Comparison of ENCODE assay signal across 18 mouse cellular contexts in the genomic region with DNA sequence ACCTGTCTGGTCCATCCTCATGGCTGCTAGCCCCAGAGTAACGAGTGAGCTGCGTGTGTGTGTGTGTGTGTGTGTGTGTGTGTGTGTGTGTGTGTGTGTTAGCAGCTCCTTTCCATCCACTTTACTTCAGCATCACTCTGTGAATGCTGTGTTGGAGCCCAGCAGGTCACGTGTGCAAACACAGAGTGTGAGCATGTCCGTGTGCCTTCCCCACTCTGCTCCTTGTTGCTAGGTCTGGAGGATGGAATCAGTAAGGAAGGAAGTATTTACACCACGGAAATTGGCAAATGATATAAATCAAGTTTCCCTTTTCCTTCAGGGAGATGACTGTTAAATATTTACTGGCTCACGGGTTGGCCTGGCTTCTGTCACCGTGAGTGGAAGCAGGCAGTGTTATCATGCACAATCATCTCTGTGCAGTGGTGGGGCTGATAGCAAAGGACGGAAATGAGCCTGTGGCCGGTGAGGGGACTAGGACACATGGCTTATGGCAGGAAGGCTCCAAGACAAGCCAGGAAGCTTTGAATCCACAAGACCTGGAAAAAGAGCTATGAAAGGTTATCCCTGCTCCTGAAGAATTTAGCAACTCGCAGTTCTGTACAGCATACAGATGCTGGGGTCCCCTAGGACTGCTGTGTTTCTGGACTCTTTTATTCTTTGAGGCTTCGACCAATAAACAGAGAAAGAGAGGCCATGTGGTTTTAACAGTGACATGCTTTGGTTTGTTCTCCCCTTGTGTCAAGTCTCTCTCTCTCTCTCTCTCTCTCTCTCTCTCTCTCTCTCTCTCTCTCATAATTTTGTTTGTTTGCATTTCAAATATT. TPM values are rescaled to one million over a fixed set of nuclear protein-coding genes. Genes with fewer than 3 reads are reported as not detected.
DNase-seq lines count a peak whose midpoint lies in the region; ATAC-seq lines count a peak whose summit lies in the region.
"Had no signal": no experiment of that assay in that cellular context is flagged by ENCODE, and none has a peak within 500 bp of the region (broad histone marks: within the 10 kb centered on the region; RNA-seq: fewer than 3 reads in every experiment).

No protein-coding gene starts in this region.

- H3K4me2 ChIP-seq in kidney, embryonic 16.5 days (replicated peaks; ENCODE audit: low read depth, low read length): no peak overlapping the region
- H3K4me2 ChIP-seq in hindbrain, embryonic 14.5 days (replicated peaks): no peak overlapping the region

- no peak for ATAC-seq in kidney, embryonic 16.5 days (ENCODE audit: low FRiP score, low TSS enrichment)
- ATAC-seq in granulocyte monocyte progenitor cell, adult 5-6 weeks (replicated peaks; ENCODE audit: poor library complexity, severe bottlenecking): peak; percentile 61
- no peak for ATAC-seq in hindbrain, embryonic 14.5 days (ENCODE audit: low FRiP score)
- ATAC-seq: activated CD4-positive, CD25-positive, alpha-beta regulatory T cell, adult 4 months; hindbrain, postnatal 0 days had no signal

- H3K27ac ChIP-seq in heart, embryonic 10.5 days: peak overlapping the region; percentile 33; the same call in 1 of the 2 replicates
- H3K27ac ChIP-seq in kidney, embryonic 16.5 days (ENCODE audit: low read length): peak overlapping the region; percentile 54; the same call in 1 of the 2 replicates
- H3K27ac ChIP-seq in hindbrain, embryonic 14.5 days: no peak overlapping the region
- H3K27ac ChIP-seq: hindbrain, postnatal 0 days; left cerebral cortex, adult 2 months had no signal

- peaks cover 22% of the 10 kb centered on the region; the same call in 1 of the 2 replicates for H3K27me3 ChIP-seq in heart, embryonic 10.5 days (ENCODE audit: insufficient read depth, poor library complexity, severe bottlenecking)
- no peaks in the 10 kb centered on the region for H3K27me3 ChIP-seq in kidney, embryonic 16.5 days (ENCODE audit: insufficient read depth, low read length)
- no peaks in the 10 kb centered on the region for H3K27me3 ChIP-seq in hindbrain, embryonic 14.5 days (ENCODE audit: control insufficient read depth, insufficient read depth, low read length)

- no peak for DNase-seq in heart, embryonic 10.5 days (ENCODE audit: low spot score)
- DNase-seq in heart, postnatal 14 days: no peak
- DNase-seq in kidney, postnatal 10 days: no peak
- DNase-seq in 416B (ENCODE audit: low read depth): peak; percentile 51
- no peak for DNase-seq in hindbrain, embryonic 14.5 days (ENCODE audit: low spot score)
- no peak for DNase-seq in spleen, postnatal 4 days (ENCODE audit: low spot score in 2 of 2)
- DNase-seq: adrenal gland, postnatal 36 days; cerebellum, postnatal 10 days; gastrocnemius, postnatal 25 days; liver; lung, adult 2 months; retina, postnatal 1 day; thymus, postnatal 14 days had no signal

- no peaks in the 10 kb centered on the region for H3K9me3 ChIP-seq in heart, embryonic 10.5 days
- no peaks in the 10 kb centered on the region for H3K9me3 ChIP-seq in kidney, embryonic 16.5 days (ENCODE audit: low read length)
- no peaks in the 10 kb centered on the region for H3K9me3 ChIP-seq in hindbrain, embryonic 14.5 days (ENCODE audit: control insufficient read depth, low read length)

- no peak overlapping the region for H3K4me3 ChIP-seq in heart, embryonic 10.5 days
- no peak overlapping the region for H3K4me3 ChIP-seq in kidney, embryonic 16.5 days (ENCODE audit: low read length)
- H3K4me3 ChIP-seq in hindbrain, embryonic 14.5 days (replicated peaks; ENCODE audit: low read length): no peak overlapping the region
- H3K4me3 ChIP-seq: left cerebral cortex, adult 2 months had no signal

- 37% methylated on average over 11 of the region's 11 CpGs for WGBS in heart, embryonic 10.5 days
- WGBS in kidney, embryonic 16.5 days: 35% methylated on average over 11 of the region's 11 CpGs
- 75% methylated on average over 11 of the region's 11 CpGs for WGBS in hindbrain, embryonic 14.5 days

- intact Hi-C loops in heart, postnatal 14 days (cut with DNase I): no loop called here

- H3K4me1 ChIP-seq in heart, embryonic 10.5 days: peaks cover 50% of the 10 kb centered on the region
- H3K4me1 ChIP-seq in kidney, embryonic 16.5 days (ENCODE audit: insufficient read depth, low read length): peaks cover 25% of the 10 kb centered on the region
- peaks cover 13% of the 10 kb centered on the region for H3K4me1 ChIP-seq in hindbrain, embryonic 14.5 days (replicated peaks; ENCODE audit: control insufficient read depth, insufficient read depth, low read length)

- no peaks in the 10 kb centered on the region for H3K36me3 ChIP-seq in heart, embryonic 10.5 days
- no peaks in the 10 kb centered on the region for H3K36me3 ChIP-seq in kidney, embryonic 16.5 days (ENCODE audit: insufficient read depth, low read length)
- H3K36me3 ChIP-seq in hindbrain, embryonic 14.5 days (replicated peaks; ENCODE audit: control insufficient read depth, insufficient read depth): no peaks in the 10 kb centered on the region

- H3K9ac ChIP-seq in kidney, embryonic 16.5 days (replicated peaks; ENCODE audit: low read length): no peak overlapping the region
- H3K9ac ChIP-seq in hindbrain, embryonic 14.5 days: no peak overlapping the region

RNA-seq across cellular contexts. Expression of a gene that starts 47.9 kb away (rescaled TPM):
- 29.0 and 29.4 TPM in 2 replicates for polyA plus RNA-seq in heart, embryonic 10.5 days (2016; fragmentation: Nextera tagmentation; extraction: Ambion mirVana)
- 1 to 10 TPM; 2.7 to 3.7 TPM for total RNA-seq in heart, postnatal 14 days (2021)
- 32.4 and 33.3 TPM in 2 replicates for polyA plus RNA-seq in kidney, embryonic 16.5 days (2015; fragmentation: Nextera tagmentation; extraction: Ambion mirVana)
- not detected in 2 replicates for total RNA-seq in granulocyte monocyte progenitor cell, adult 5-6 weeks (2014; fragmentation: Nextera tagmentation)
- total RNA-seq in granulocyte monocyte progenitor cell, adult 5-6 weeks (2017): not detected in 2 replicates
- polyA plus RNA-seq in hindbrain, embryonic 14.5 days (2014; fragmentation: Nextera tagmentation; extraction: Ambion mirVana): 2.0 and 2.3 TPM in 2 replicates
- polyA plus RNA-seq: activated CD4-positive, CD25-positive, alpha-beta regulatory T cell, adult 4 months had no signal
